Mouse (Mus musculus) forebrain, postnatal 0 days (tissue): Measurements from ENCODE around the gene Nup50. TPM values are rescaled to one million over a fixed set of nuclear protein-coding genes. Genes with fewer than 3 reads are reported as not detected.
A peak's percentile ranks its signal among the peaks of the same experiment; 100 is the strongest.

Experiments used
- ATAC-seq: fragments of 200-750 bp; cut with Nextera tagmentation; 2 replicates; pipeline ENCODE4 v1.8.0; 2017; ENCODE audit warnings: mild to moderate bottlenecking, moderate library complexity
- DNase-seq: peaks from one replicate; pipeline ENCODE4 v3.0.0-alpha.2; 2015
- H3K27ac ChIP-seq: fragments of 300-500 bp; sonication (generic); 2 replicates; pipeline ENCODE4 v1.5.1; 2014; ENCODE audit warnings: low read depth, mild to moderate bottlenecking, antibody characterized with exemption, low read length, moderate library complexity, mixed read lengths
- H3K27me3 ChIP-seq: fragments of 300-500 bp; sonication (generic); 2 replicates; pipeline ENCODE4 v1.6.1; 2014; ENCODE audit warnings: mild to moderate bottlenecking, low read length, mixed read lengths; ENCODE audit not compliant: insufficient read depth
- H3K36me3 ChIP-seq: fragments of 300-500 bp; sonication (generic); 2 replicates; pipeline ENCODE4 v1.6.1; 2014; ENCODE audit warnings: mild to moderate bottlenecking, moderate library complexity; ENCODE audit not compliant: insufficient read depth
- H3K4me1 ChIP-seq: fragments of 300-500 bp; sonication (generic); 2 replicates; pipeline ENCODE4 v1.6.1; 2014; ENCODE audit warnings: antibody characterized with exemption; ENCODE audit not compliant: insufficient read depth
- H3K4me2 ChIP-seq: fragments of 300-500 bp; sonication (generic); 2 replicates; pipeline ENCODE4 v1.6.1; 2014; ENCODE audit warnings: low read depth, mild to moderate bottlenecking, moderate library complexity
- H3K4me3 ChIP-seq: fragments of 300-500 bp; sonication (generic); 2 replicates; pipeline ENCODE4 v1.5.1; 2014; ENCODE audit warnings: low read depth, low read length, mixed read lengths
- H3K9ac ChIP-seq: fragments of 300-500 bp; sonication (generic); 2 replicates; pipeline ENCODE4 v1.6.1; 2014; ENCODE audit warnings: mild to moderate bottlenecking
- H3K9me3 ChIP-seq: fragments of 300-500 bp; sonication (generic); 2 replicates; pipeline ENCODE4 v1.6.1; 2016; ENCODE audit warnings: low read length
- CTCF ChIP-seq: sonication (generic); IDR thresholded peaks from 2 replicates; pipeline ENCODE4 v1.5.1; 2016; ENCODE audit warnings: antibody characterized with exemption, control low read depth, low read depth
- WGBS: fragments of 180-500 bp; shearing (Covaris S2); extraction: QIAGEN DNeasy Blood & Tissue Kit; methylation state at CpG from one replicate; pipeline ENCODE4 v1.1.7; 2014; 5-methylcytosine and 5-hydroxymethylcytosine counted together
- microRNA-seq, 2 experiments: library from miRNA; unstranded; fragments of <30 nt; microRNA quantifications; one replicate each; pipeline ENCODE4; 2016
- polyA plus RNA-seq: library from polyadenylated mRNA; unstranded; fragments of >200 nt; fragmentation: Nextera tagmentation; extraction: Ambion mirVana; gene quantifications from 2 replicates; pipeline ENCODE4 v1.2.1, GENCODE M21; 2015
- total RNA-seq: library from RNA; depleted of rRNA; stranded (reverse); fragments of >200 nt; gene quantifications from 2 replicates; pipeline ENCODE4 v1.2.3, GENCODE M21; 2014; rRNA removed

The Nup50 gene
- total and polyA plus RNA-seq, 2 experiments from 2014 or later, result 23.5 to 24.8 TPM

DNA sequence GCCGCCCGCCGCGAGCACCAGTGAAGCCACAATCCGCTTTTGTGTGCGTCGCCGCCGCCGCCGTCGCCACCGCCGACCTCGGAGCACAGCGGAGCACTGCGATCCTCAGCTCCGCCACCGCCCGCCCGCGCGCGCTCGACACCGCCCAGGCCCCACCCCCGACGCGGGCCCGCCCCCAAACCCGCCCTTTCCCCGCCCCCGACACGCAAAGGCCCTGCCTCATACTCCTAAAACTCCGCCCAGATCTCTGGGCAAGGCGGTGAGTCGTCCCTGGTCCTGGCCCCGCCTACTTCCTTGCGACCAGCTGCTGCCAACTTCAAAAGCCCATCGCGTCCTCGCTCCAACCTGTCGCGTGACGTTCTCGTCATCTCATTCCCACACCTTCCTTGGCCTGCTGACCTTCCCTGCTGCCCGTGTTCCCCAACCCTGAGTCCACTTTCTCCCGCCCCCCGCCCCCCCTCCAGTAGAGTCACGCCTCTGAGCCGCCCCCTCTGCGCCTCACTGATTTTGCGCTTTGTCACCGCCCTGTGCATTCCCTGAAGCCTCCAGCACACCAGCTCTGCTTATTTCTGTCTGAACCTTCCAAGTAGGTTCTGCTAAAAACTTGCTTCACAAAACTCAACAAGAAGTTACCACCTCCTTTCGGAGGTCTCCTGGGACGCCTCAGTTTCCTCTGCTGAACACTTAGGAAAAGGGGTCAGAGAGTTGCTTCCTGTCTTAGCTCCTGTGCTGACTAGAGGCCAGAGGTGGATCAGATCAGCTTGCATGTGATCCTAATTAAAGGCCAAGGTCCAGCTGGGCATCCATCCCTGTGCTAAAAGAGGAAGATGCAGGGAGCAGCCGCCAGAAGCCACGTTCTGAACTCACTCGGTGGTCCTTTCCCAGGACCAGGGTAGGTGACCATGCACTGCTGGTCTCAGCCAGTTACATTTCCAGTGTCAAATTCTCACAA is 64.9 kb downstream of the Nup50 start, which contains the start of gene 5031439G07Rik:
Gene 5031439G07Rik, minus strand, starts transcription at position 678 of the 952 bp plus-strand sequence.
- Histone ChIP-seq H3K9me3 (no peaks in the 10 kb centered on the region), H3K4me2 (peak within 1 kb of the TSS; percentile 84), H3K4me3 (peak within 1 kb of the TSS; percentile 87), H3K27ac (peak within 1 kb of the TSS; percentile 88), H3K9ac (peak within 1 kb of the TSS; percentile 91), H3K27me3 (no peaks in the 10 kb centered on the region), H3K4me1 (peaks cover 30% of the 10 kb centered on the region), H3K36me3 (no peaks in the 10 kb centered on the region)
- peak; percentile 93 for DNase-seq
- 2% methylated on average over 45 of the region's 59 CpGs for WGBS
- peak; percentile 92 for ATAC-seq
- no peak for TF ChIP-seq CTCF

DNA sequence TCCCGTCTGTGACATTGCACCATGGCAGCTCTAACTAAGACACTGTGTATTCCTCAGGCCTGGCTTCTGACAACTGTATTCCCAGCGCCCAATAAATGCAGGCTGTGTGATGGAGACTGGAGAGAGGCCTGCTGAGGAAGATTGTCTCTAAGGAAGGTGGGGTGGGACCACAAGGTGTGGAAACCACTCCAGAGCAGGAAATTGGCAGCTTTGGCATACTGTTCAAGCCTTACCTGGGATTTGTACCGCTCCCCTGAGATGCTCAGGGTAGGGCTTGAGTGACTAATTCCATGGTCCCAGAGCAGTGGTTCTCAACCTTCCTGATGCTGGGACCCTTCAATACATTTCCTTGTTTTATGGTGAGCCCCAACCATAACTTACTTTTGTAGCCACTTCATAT is 65.9 kb downstream of the Nup50 start:
- no peak for TF ChIP-seq CTCF
- H3K36me3 ChIP-seq, result no peaks in the 10 kb centered on the region
- no peak overlapping the region for H3K27ac ChIP-seq
- H3K4me2 ChIP-seq, result no peak overlapping the region
- H3K4me1 ChIP-seq, result peaks cover 27% of the 10 kb centered on the region
- H3K9ac ChIP-seq, result no peak overlapping the region
- no peak overlapping the region for H3K4me3 ChIP-seq
- H3K9me3 ChIP-seq, result no peaks in the 10 kb centered on the region
- DNase-seq, result no peak
- no peaks in the 10 kb centered on the region for H3K27me3 ChIP-seq
- 78% methylated on average over 3 of the region's 3 CpGs for WGBS
- no peak for ATAC-seq

DNA sequence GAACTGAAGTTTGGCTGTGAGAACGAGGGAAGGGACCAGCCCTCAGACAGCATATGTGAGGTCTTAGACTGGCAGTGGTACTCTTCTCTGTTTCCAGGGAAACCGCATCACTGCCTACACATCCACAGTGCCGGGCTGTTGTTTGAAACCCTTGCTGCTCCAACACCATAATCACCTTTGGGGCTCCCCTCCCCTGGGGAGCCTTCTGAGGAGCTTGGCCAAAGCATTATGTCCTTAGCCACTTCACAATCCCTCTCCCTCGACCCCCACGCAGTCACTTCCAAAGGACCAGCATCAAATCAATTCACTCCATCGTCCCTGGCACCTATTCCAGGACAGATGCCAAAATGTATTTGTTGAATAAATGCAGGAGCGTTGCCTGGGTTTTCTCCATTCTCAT is 66.6 kb downstream of the Nup50 start:
- peaks cover 27% of the 10 kb centered on the region for H3K4me1 ChIP-seq
- ATAC-seq (no peak), DNase-seq (peak; percentile 71)
- H3K36me3 ChIP-seq, result no peaks in the 10 kb centered on the region
- no peaks in the 10 kb centered on the region for H3K27me3 ChIP-seq
- 0 out of 2 replicates have a peak overlapping the region, but pooled peaks have one; percentile 9 for H3K27ac ChIP-seq
- H3K9ac ChIP-seq, result no peak overlapping the region
- H3K9me3 ChIP-seq, result no peaks in the 10 kb centered on the region
- no peak overlapping the region for H3K4me3 ChIP-seq
- 17% methylated on average over 7 of the region's 7 CpGs for WGBS
- TF ChIP-seq CTCF, result no peak
- no peak overlapping the region for H3K4me2 ChIP-seq

Small RNA genes within 50 kb of the gene (microRNA-seq; reads per million reads assigned to microRNA genes)
- gene Mir1249, result 115 to 172 reads per million in 2 experiments

Other genes starting within 250 kb of the Nup50 start
- gene Arhgap8, start 203.4 kb upstream of the Nup50 start, total RNA-seq, result 0.29 TPM in 1 of 2 replicates, not detected in the other
- 0.19 and 0.44 TPM in 2 replicates for gene Arhgap8, start 203.4 kb upstream of the Nup50 start, polyA plus RNA-seq
- 13.5 and 20.0 TPM in 2 replicates for gene Phf21b, start 67.4 kb upstream of the Nup50 start, total RNA-seq
- gene Phf21b, start 67.4 kb upstream of the Nup50 start, polyA plus RNA-seq, result 2.5 and 2.7 TPM in 2 replicates
- gene Gm29666, start 3.4 kb upstream of the Nup50 start, total RNA-seq, result 0.54 and 0.86 TPM in 2 replicates
- 0.26 and 0.47 TPM in 2 replicates for gene Gm29666, start 3.4 kb upstream of the Nup50 start, polyA plus RNA-seq
- 99.6 and 112 TPM in 2 replicates for gene 5031439G07Rik, start 65.1 kb downstream of the Nup50 start, total RNA-seq
- 27.4 and 28.9 TPM in 2 replicates for gene 5031439G07Rik, start 65.1 kb downstream of the Nup50 start, polyA plus RNA-seq
- 1.1 and 2.2 TPM in 2 replicates for gene Upk3a, start 93.7 kb downstream of the Nup50 start, total RNA-seq
- 1.3 and 1.4 TPM in 2 replicates for gene Upk3a, start 93.7 kb downstream of the Nup50 start, polyA plus RNA-seq
- gene Fam118a, start 105.5 kb downstream of the Nup50 start, total RNA-seq, result 27.9 and 32.8 TPM in 2 replicates
- gene Fam118a, start 105.5 kb downstream of the Nup50 start, polyA plus RNA-seq, result 27.2 and 30.6 TPM in 2 replicates
- 0.08 and 0.43 TPM in 2 replicates for gene Smc1b, start 208.6 kb downstream of the Nup50 start, total RNA-seq
- gene Smc1b, start 208.6 kb downstream of the Nup50 start, polyA plus RNA-seq, result 0.19 TPM in 2 replicates
- 0.48 and 0.69 TPM in 2 replicates for gene Ribc2, start 208.7 kb downstream of the Nup50 start, total RNA-seq
- 0.28 and 0.70 TPM in 2 replicates for gene Ribc2, start 208.7 kb downstream of the Nup50 start, polyA plus RNA-seq